ENCODE assay signal across 9 mouse cellular contexts in the genomic region with DNA sequence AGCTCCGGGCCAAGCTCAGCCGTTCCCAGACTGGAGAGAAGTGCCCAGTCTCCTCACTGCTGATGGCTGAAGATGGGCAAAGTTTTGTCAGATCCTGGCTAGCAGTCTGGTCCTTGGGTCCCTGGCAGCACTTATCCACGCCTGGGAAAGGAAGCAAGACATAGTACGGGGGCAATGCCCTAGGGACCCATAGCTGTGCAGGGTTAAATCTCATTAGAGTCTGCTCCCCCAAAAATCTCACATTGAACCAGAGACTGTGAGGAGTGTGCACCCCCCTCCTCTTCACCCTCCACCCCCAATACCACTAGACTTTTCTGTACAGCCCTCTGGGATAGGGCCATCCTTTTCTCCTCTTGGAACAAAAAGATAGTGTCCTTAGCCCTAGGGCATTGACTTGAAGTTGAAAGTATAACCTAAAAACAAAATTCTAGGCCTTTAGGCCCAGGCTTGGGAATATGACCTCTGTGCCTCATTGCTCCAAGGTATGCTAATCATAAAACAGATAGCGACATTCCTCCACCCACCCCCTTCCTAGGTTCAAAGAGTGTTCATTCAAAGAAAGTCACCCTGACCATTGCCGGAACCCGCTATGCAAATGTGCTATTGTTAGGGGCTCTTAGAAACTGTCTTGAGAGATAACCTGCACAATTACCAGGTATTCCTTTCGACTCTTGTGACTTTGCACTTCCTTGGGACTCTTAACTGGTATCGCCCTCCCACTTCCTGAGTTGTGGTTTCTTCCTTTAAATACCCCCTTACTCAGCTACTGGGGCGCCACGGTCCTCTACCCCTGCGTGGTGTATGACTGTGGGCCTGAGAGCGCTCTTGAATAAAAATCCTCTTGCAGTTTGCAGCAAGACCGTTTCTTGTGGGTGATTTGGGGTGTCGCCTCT. TPM values are rescaled to one million over a fixed set of nuclear protein-coding genes. Genes with fewer than 3 reads are reported as not detected.
DNase-seq lines count a peak whose midpoint lies in the region; ATAC-seq and TF ChIP-seq lines count a peak whose summit lies in the region.
"Not testable (repeated sequence)": the region's sequence is repeated elsewhere in the genome, so short reads cannot be mapped to it uniquely, and the experiment has no call there.
"Had no signal": no experiment of that assay in that cellular context is flagged by ENCODE, and none has a peak within 500 bp of the region (broad histone marks: within the 10 kb centered on the region; RNA-seq: fewer than 3 reads in every experiment).

No protein-coding gene starts in this region.

- H3K4me2 ChIP-seq in heart, embryonic 11.5 days, result peak overlapping the region; percentile 81
- H3K4me2 ChIP-seq in hindbrain, embryonic 15.5 days, result peak overlapping the region; percentile 93
- H3K4me2 ChIP-seq in liver, embryonic 13.5 days, result peak overlapping the region; percentile 64
- H3K4me2 ChIP-seq in midbrain, embryonic 15.5 days, result peak overlapping the region; percentile 75
- H3K4me2 ChIP-seq in stomach, embryonic 15.5 days, result peak overlapping the region; percentile 86

- not testable (repeated sequence) for TF ChIP-seq CTCF in embryonic fibroblast, embryonic 13.5 days (IDR thresholded peaks at IDR 0.05; ENCODE audit: borderline replicate concordance, insufficient read depth, low read length)

- peak overlapping the region; percentile 72 for H3K27ac ChIP-seq in embryonic fibroblast, embryonic 13.5 days (ENCODE audit: insufficient read depth, low read length)
- H3K27ac ChIP-seq in heart, embryonic 11.5 days (ENCODE audit: low read depth, low read length); liver, embryonic 13.5 days: not testable (repeated sequence)
- H3K27ac ChIP-seq in hindbrain, embryonic 15.5 days (replicated peaks), result peak overlapping the region; percentile 66
- H3K27ac ChIP-seq in midbrain, embryonic 15.5 days, result 0 out of 2 replicates have a peak overlapping the region, but pooled peaks have one; percentile 63
- H3K27ac ChIP-seq in stomach, embryonic 15.5 days, result 0 out of 2 replicates have a peak overlapping the region, but pooled peaks have one; percentile 75

- peak; percentile 78 for DNase-seq in R1 (ENCODE audit: low read depth, low spot score)
- peak; percentile 11 for DNase-seq in kidney, postnatal 10 days
- not testable (repeated sequence) for DNase-seq in liver, embryonic 13.5 days

- H3K27me3 ChIP-seq in heart, embryonic 11.5 days (ENCODE audit: control insufficient read depth, insufficient read depth, low read length); hindbrain, embryonic 15.5 days; liver, embryonic 13.5 days; midbrain, embryonic 15.5 days (replicated peaks); stomach, embryonic 15.5 days (replicated peaks): not testable (repeated sequence)

- H3K9me3 ChIP-seq in heart, embryonic 11.5 days (replicated peaks; ENCODE audit: control insufficient read depth, low read length); hindbrain, embryonic 15.5 days; liver, embryonic 13.5 days (replicated peaks); midbrain, embryonic 15.5 days; stomach, embryonic 15.5 days: not testable (repeated sequence)

- not testable (repeated sequence) for H3K36me3 ChIP-seq in heart, embryonic 11.5 days (ENCODE audit: control insufficient read depth, insufficient read depth, low read length); hindbrain, embryonic 15.5 days; liver, embryonic 13.5 days; midbrain, embryonic 15.5 days (replicated peaks); stomach, embryonic 15.5 days

- not testable (repeated sequence) for ATAC-seq in heart, embryonic 11.5 days (replicated peaks; ENCODE audit: insufficient number of reproducible peaks, low FRiP score, low TSS enrichment); hindbrain, embryonic 15.5 days (ENCODE audit: low FRiP score, low read depth); liver, embryonic 13.5 days (ENCODE audit: low read depth); stomach, embryonic 15.5 days (ENCODE audit: insufficient read depth, low FRiP score, low read depth)
- ATAC-seq in midbrain, embryonic 15.5 days (replicated peaks), result peak; percentile 34

- 84% methylated on average over 15 of the region's 15 CpGs for WGBS in heart, embryonic 11.5 days (ENCODE audit: insufficient replicate concordance)
- 74% methylated on average over 15 of the region's 15 CpGs for WGBS in hindbrain, embryonic 15.5 days
- WGBS in liver, embryonic 13.5 days (ENCODE audit: insufficient replicate concordance), result 73% methylated on average over 15 of the region's 15 CpGs
- 71% methylated on average over 15 of the region's 15 CpGs for WGBS in midbrain, embryonic 15.5 days
- WGBS in stomach, embryonic 15.5 days, result 85% methylated on average over 15 of the region's 15 CpGs

- H3K4me1 ChIP-seq in embryonic fibroblast, embryonic 13.5 days (ENCODE audit: control insufficient read depth, insufficient read depth, low read length); heart, embryonic 11.5 days (ENCODE audit: control insufficient read depth, insufficient read depth, low read length); hindbrain, embryonic 15.5 days (replicated peaks): not testable (repeated sequence)
- peaks cover 24% of the 10 kb centered on the region for H3K4me1 ChIP-seq in liver, embryonic 13.5 days (replicated peaks)
- H3K4me1 ChIP-seq in midbrain, embryonic 15.5 days, result peaks cover 13% of the 10 kb centered on the region
- peaks cover 12% of the 10 kb centered on the region; the same call in 1 of the 2 replicates for H3K4me1 ChIP-seq in stomach, embryonic 15.5 days

- TF ChIP-seq POLR2A in embryonic fibroblast, embryonic 13.5 days (IDR thresholded peaks at IDR 0.05; ENCODE audit: low read depth, low read length), result not testable (repeated sequence)

- not testable (repeated sequence) for H3K4me3 ChIP-seq in embryonic fibroblast, embryonic 13.5 days (ENCODE audit: insufficient read depth, low read length); liver, embryonic 13.5 days (replicated peaks)
- H3K4me3 ChIP-seq in heart, embryonic 11.5 days (ENCODE audit: low read depth, low read length), result peak overlapping the region; percentile 48
- peak overlapping the region; percentile 43 for H3K4me3 ChIP-seq in hindbrain, embryonic 15.5 days
- peak overlapping the region; percentile 43 for H3K4me3 ChIP-seq in midbrain, embryonic 15.5 days
- peak overlapping the region; percentile 43 for H3K4me3 ChIP-seq in stomach, embryonic 15.5 days (replicated peaks)

- H3K9ac ChIP-seq in heart, embryonic 11.5 days (ENCODE audit: low read depth, low read length), result peak overlapping the region; percentile 63
- peak overlapping the region; percentile 61 for H3K9ac ChIP-seq in hindbrain, embryonic 15.5 days
- H3K9ac ChIP-seq in liver, embryonic 13.5 days; stomach, embryonic 15.5 days: not testable (repeated sequence)
- H3K9ac ChIP-seq in midbrain, embryonic 15.5 days, result peak overlapping the region; percentile 36; the same call in 1 of the 2 replicates

RNA-seq across cellular contexts. Expression of gene Fam25c, which starts 9.3 kb away (rescaled TPM):
- not detected in 2 replicates for polyA plus RNA-seq in embryonic fibroblast, embryonic 13.5 days (2011; ENCODE audit: insufficient read length, low read depth, missing spikeins)
- polyA plus RNA-seq in heart, embryonic 11.5 days (2014; fragmentation: Nextera tagmentation; extraction: Ambion mirVana), result not detected in 2 replicates
- not detected in 2 replicates for polyA plus RNA-seq in hindbrain, embryonic 15.5 days (2015; fragmentation: Nextera tagmentation; extraction: Ambion mirVana)
- not detected in 2 replicates for polyA plus RNA-seq in liver, embryonic 13.5 days (2015; fragmentation: Nextera tagmentation; extraction: Ambion mirVana)
- not detected in 2 replicates for polyA plus RNA-seq in midbrain, embryonic 15.5 days (2015; fragmentation: Nextera tagmentation; extraction: Ambion mirVana)
- polyA plus RNA-seq in stomach, embryonic 15.5 days (2015; fragmentation: Nextera tagmentation; extraction: Ambion mirVana), result 1.8 and 8.3 TPM in 2 replicates
- polyA plus RNA-seq: testis, adult 2 months had no signal

RNA-seq across cellular contexts. Expression of gene Sncg, which starts 10.1 kb away (rescaled TPM):
- 6.6 and 10.8 TPM in 2 replicates for polyA plus RNA-seq in embryonic fibroblast, embryonic 13.5 days (2011; ENCODE audit: insufficient read length, low read depth, missing spikeins)
- polyA plus RNA-seq in heart, embryonic 11.5 days (2014; fragmentation: Nextera tagmentation; extraction: Ambion mirVana), result 2.4 and 2.9 TPM in 2 replicates
- 170 and 223 TPM in 2 replicates for polyA plus RNA-seq in hindbrain, embryonic 15.5 days (2015; fragmentation: Nextera tagmentation; extraction: Ambion mirVana)
- 0.28 and 0.52 TPM in 2 replicates for polyA plus RNA-seq in liver, embryonic 13.5 days (2015; fragmentation: Nextera tagmentation; extraction: Ambion mirVana)
- 36.7 and 45.2 TPM in 2 replicates for polyA plus RNA-seq in midbrain, embryonic 15.5 days (2015; fragmentation: Nextera tagmentation; extraction: Ambion mirVana)
- polyA plus RNA-seq in stomach, embryonic 15.5 days (2015; fragmentation: Nextera tagmentation; extraction: Ambion mirVana), result 27.4 and 32.7 TPM in 2 replicates

RNA-seq across cellular contexts. Expression of gene Mmrn2, which starts 10.8 kb away (rescaled TPM):
- polyA plus RNA-seq in embryonic fibroblast, embryonic 13.5 days (2011; ENCODE audit: insufficient read length, low read depth, missing spikeins), result not detected in 2 replicates
- polyA plus RNA-seq in heart, embryonic 11.5 days (2014; fragmentation: Nextera tagmentation; extraction: Ambion mirVana), result 15.8 and 23.1 TPM in 2 replicates
- 4.1 and 5.3 TPM in 2 replicates for polyA plus RNA-seq in hindbrain, embryonic 15.5 days (2015; fragmentation: Nextera tagmentation; extraction: Ambion mirVana)
- polyA plus RNA-seq in liver, embryonic 13.5 days (2015; fragmentation: Nextera tagmentation; extraction: Ambion mirVana), result 2.6 and 3.0 TPM in 2 replicates
- 4.7 and 5.0 TPM in 2 replicates for polyA plus RNA-seq in midbrain, embryonic 15.5 days (2015; fragmentation: Nextera tagmentation; extraction: Ambion mirVana)
- polyA plus RNA-seq in stomach, embryonic 15.5 days (2015; fragmentation: Nextera tagmentation; extraction: Ambion mirVana), result 8.2 and 8.9 TPM in 2 replicates

RNA-seq across cellular contexts. Expression of gene Glud1, which starts 54.0 kb away (rescaled TPM):
- 159 and 181 TPM in 2 replicates for polyA plus RNA-seq in embryonic fibroblast, embryonic 13.5 days (2011; ENCODE audit: insufficient read length, low read depth, missing spikeins)
- polyA plus RNA-seq in heart, embryonic 11.5 days (2014; fragmentation: Nextera tagmentation; extraction: Ambion mirVana), result 64.4 and 67.3 TPM in 2 replicates
- polyA plus RNA-seq in hindbrain, embryonic 15.5 days (2015; fragmentation: Nextera tagmentation; extraction: Ambion mirVana), result 114 and 116 TPM in 2 replicates
- 127 and 130 TPM in 2 replicates for polyA plus RNA-seq in liver, embryonic 13.5 days (2015; fragmentation: Nextera tagmentation; extraction: Ambion mirVana)
- polyA plus RNA-seq in midbrain, embryonic 15.5 days (2015; fragmentation: Nextera tagmentation; extraction: Ambion mirVana), result 92.5 and 99.2 TPM in 2 replicates
- polyA plus RNA-seq in stomach, embryonic 15.5 days (2015; fragmentation: Nextera tagmentation; extraction: Ambion mirVana), result 83.1 and 86.0 TPM in 2 replicates

RNA-seq across cellular contexts. Expression of gene Shld2, which starts 54.2 kb away (rescaled TPM):
- 7.4 and 10.1 TPM in 2 replicates for polyA plus RNA-seq in embryonic fibroblast, embryonic 13.5 days (2011; ENCODE audit: insufficient read length, low read depth, missing spikeins)
- polyA plus RNA-seq in heart, embryonic 11.5 days (2014; fragmentation: Nextera tagmentation; extraction: Ambion mirVana), result 6.2 and 6.9 TPM in 2 replicates
- 5.9 and 7.1 TPM in 2 replicates for polyA plus RNA-seq in hindbrain, embryonic 15.5 days (2015; fragmentation: Nextera tagmentation; extraction: Ambion mirVana)
- 7.2 and 8.0 TPM in 2 replicates for polyA plus RNA-seq in liver, embryonic 13.5 days (2015; fragmentation: Nextera tagmentation; extraction: Ambion mirVana)
- 5.2 and 7.0 TPM in 2 replicates for polyA plus RNA-seq in midbrain, embryonic 15.5 days (2015; fragmentation: Nextera tagmentation; extraction: Ambion mirVana)
- 7.7 and 9.6 TPM in 2 replicates for polyA plus RNA-seq in stomach, embryonic 15.5 days (2015; fragmentation: Nextera tagmentation; extraction: Ambion mirVana)
